Comparison of ENCODE assay signal across 9 mouse cellular contexts in the genomic region with DNA sequence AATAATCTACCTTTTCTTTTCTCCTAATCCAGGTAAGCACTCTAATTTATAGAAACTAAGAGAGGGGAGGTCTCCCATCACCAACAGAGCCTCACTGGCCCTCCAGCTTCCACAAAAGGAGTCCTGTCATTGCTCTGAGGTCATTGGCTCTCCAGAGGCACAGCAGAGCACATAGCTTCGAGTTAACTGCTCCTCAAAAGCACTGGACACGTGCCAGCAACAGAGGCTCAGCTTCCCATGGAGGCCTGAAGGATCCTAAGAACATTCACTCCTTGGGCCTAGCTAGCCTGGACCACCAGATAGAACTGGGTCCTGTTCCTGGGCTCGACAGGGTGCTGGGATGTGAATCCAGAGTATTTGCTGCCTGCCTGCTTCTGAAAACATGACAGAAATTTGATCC. TPM values are rescaled to one million over a fixed set of nuclear protein-coding genes. Genes with fewer than 3 reads are reported as not detected.
A peak's percentile ranks its signal among the peaks of the same experiment; 100 is the strongest.
DNase-seq lines count a peak whose midpoint lies in the region; ATAC-seq and TF ChIP-seq lines count a peak whose summit lies in the region.
"Had no signal": no experiment of that assay in that cellular context is flagged by ENCODE, and none has a peak within 500 bp of the region (broad histone marks: within the 10 kb centered on the region; RNA-seq: fewer than 3 reads in every experiment).

No protein-coding gene starts in this region.

- no peaks in the 10 kb centered on the region for H3K27me3 ChIP-seq in heart, embryonic 11.5 days (ENCODE audit: control insufficient read depth, insufficient read depth, low read length)
- H3K27me3 ChIP-seq in thymus, adult 2 months (ENCODE audit: control insufficient read depth, insufficient read depth, low read length), result no peaks in the 10 kb centered on the region
- H3K27me3 ChIP-seq in stomach, embryonic 16.5 days (ENCODE audit: control insufficient read depth, insufficient read depth, low read length), result no peaks in the 10 kb centered on the region

- H3K4me3 ChIP-seq in heart, embryonic 11.5 days (ENCODE audit: low read depth, low read length), result no peak overlapping the region
- H3K4me3 ChIP-seq in thymus, adult 2 months (ENCODE audit: control insufficient read depth, insufficient read depth, low read length), result peak overlapping the region; percentile 4; the same call in 1 of the 2 replicates
- H3K4me3 ChIP-seq in stomach, embryonic 16.5 days (replicated peaks; ENCODE audit: low read length), result no peak overlapping the region
- H3K4me3 ChIP-seq: erythroblast, embryonic 14.5 days had no signal

- peaks cover 36% of the 10 kb centered on the region for H3K4me1 ChIP-seq in heart, embryonic 11.5 days (ENCODE audit: control insufficient read depth, insufficient read depth, low read length)
- H3K4me1 ChIP-seq in thymus, adult 2 months (replicated peaks; ENCODE audit: control insufficient read depth, insufficient read depth, low read length), result peaks cover 76% of the 10 kb centered on the region
- H3K4me1 ChIP-seq in stomach, embryonic 16.5 days (ENCODE audit: control insufficient read depth, insufficient read depth, low read length), result peaks cover 28% of the 10 kb centered on the region

- no peak for TF ChIP-seq CTCF in thymus, adult 2 months (IDR thresholded peaks at IDR 0.05; ENCODE audit: borderline replicate concordance, control insufficient read depth, extremely low read depth, insufficient read depth, low read length, poor library complexity)

- no peaks in the 10 kb centered on the region for H3K9me3 ChIP-seq in heart, embryonic 11.5 days (replicated peaks; ENCODE audit: control insufficient read depth, low read length)
- H3K9me3 ChIP-seq in stomach, embryonic 16.5 days (replicated peaks; ENCODE audit: control insufficient read depth, low read length), result no peaks in the 10 kb centered on the region

- WGBS in heart, embryonic 11.5 days (ENCODE audit: insufficient replicate concordance), result 29% methylated on average over 3 of the region's 3 CpGs
- 55% methylated on average over 3 of the region's 3 CpGs for WGBS in thymus, adult 2 months
- WGBS in stomach, embryonic 16.5 days, result 27% methylated on average over 3 of the region's 3 CpGs

- H3K27ac ChIP-seq in heart, embryonic 11.5 days (ENCODE audit: low read depth, low read length), result peak overlapping the region; percentile 46; the same call in 1 of the 2 replicates
- H3K27ac ChIP-seq in thymus, adult 2 months (ENCODE audit: control insufficient read depth, insufficient read depth, low read length), result peak overlapping the region; percentile 86
- peak overlapping the region; percentile 38; the same call in 1 of the 2 replicates for H3K27ac ChIP-seq in stomach, embryonic 16.5 days (ENCODE audit: low read length)

- H3K36me3 ChIP-seq in heart, embryonic 11.5 days (ENCODE audit: control insufficient read depth, insufficient read depth, low read length), result peaks cover 3% of the 10 kb centered on the region; the same call in 1 of the 2 replicates
- no peaks in the 10 kb centered on the region for H3K36me3 ChIP-seq in thymus, adult 2 months (ENCODE audit: control insufficient read depth, insufficient read depth, low read length)
- no peaks in the 10 kb centered on the region for H3K36me3 ChIP-seq in stomach, embryonic 16.5 days (ENCODE audit: control insufficient read depth, insufficient read depth, low read length)

- H3K4me2 ChIP-seq in heart, embryonic 11.5 days, result no peak overlapping the region
- H3K4me2 ChIP-seq in stomach, embryonic 16.5 days (ENCODE audit: low read depth, low read length), result no peak overlapping the region

- ATAC-seq in heart, embryonic 11.5 days (replicated peaks; ENCODE audit: insufficient number of reproducible peaks, low FRiP score, low TSS enrichment), result no peak
- peak; percentile 42; the same call in 1 of the 2 replicates for ATAC-seq in stomach, embryonic 16.5 days (ENCODE audit: insufficient read depth, low FRiP score)

- H3K9ac ChIP-seq in heart, embryonic 11.5 days (ENCODE audit: low read depth, low read length), result no peak overlapping the region
- H3K9ac ChIP-seq in stomach, embryonic 16.5 days (ENCODE audit: low read length), result no peak overlapping the region; the same call in 1 of the 2 replicates

- DNase-seq in heart, adult 8-10 months (ENCODE audit: low spot score), result no peak
- no peak for DNase-seq in thymus, adult 2 months
- DNase-seq in thymus, postnatal 4 days, result no peak
- DNase-seq in kidney, adult 9 months, result peak; percentile 54
- DNase-seq in spleen, adult 12 weeks (ENCODE audit: low spot score), result no peak
- no peak for DNase-seq in embryo, embryonic 9.5 days (ENCODE audit: extremely low spot score)

- TF ChIP-seq POLR2A in thymus, adult 2 months (IDR thresholded peaks at IDR 0.05; ENCODE audit: control insufficient read depth, extremely low read depth, insufficient read depth, low read length, poor library complexity), result no peak

RNA-seq across cellular contexts. Expression of a gene that starts 21.8 kb away (rescaled TPM):
- 5.3 and 7.5 TPM in 2 replicates for polyA plus RNA-seq in heart, embryonic 11.5 days (2014; fragmentation: Nextera tagmentation; extraction: Ambion mirVana)
- total RNA-seq in heart, adult 8-10 months (2022), result 10 to 100 TPM; 26.8 to 31.5 (median 29.9) TPM
- 74.4 and 102 TPM in 2 replicates for polyA plus RNA-seq in thymus, adult 2 months (2012; rRNA removed)
- polyA plus RNA-seq in stomach, embryonic 16.5 days (2015; fragmentation: Nextera tagmentation; extraction: Ambion mirVana), result 6.1 and 6.3 TPM in 2 replicates
